Mouse (Mus musculus): ENCODE data around the gene Psmd13.
"Not testable (repeated sequence)": the region's sequence is repeated elsewhere in the genome, so short reads cannot be mapped to it uniquely, and the experiment has no call there.

The Psmd13 gene

GRCm38 (mm10) chr7:140856785-140857549 lies 24.8 kb upstream of the Psmd13 start, which contains the start of gene Ric8a:
TSS of gene Ric8a (plus strand) at chr7:140856957.
- peak; percentile 90 for DNase-seq

- no peak for DNase-seq
Observed at GRCm38 (mm10) chr7:140857550-140858505, 23.9 kb upstream of the Psmd13 start, which contains the start of gene Bet1l. TSS of gene Bet1l (minus strand) at chr7:140857577.

- no peak for DNase-seq
Observed at GRCm38 (mm10) chr7:140858746-140859145, 23.0 kb upstream of the Psmd13 start.

GRCm38 (mm10) chr7:140859997-140860396 lies 21.8 kb upstream of the Psmd13 start:
- DNase-seq, result no peak

- DNase-seq, result no peak
Observed at GRCm38 (mm10) chr7:140860728-140861127, 21.0 kb upstream of the Psmd13 start.

- DNase-seq, result no peak
Observed at GRCm38 (mm10) chr7:140864761-140865160, 17.0 kb upstream of the Psmd13 start.

- no peak for DNase-seq
Observed at GRCm38 (mm10) chr7:140874224-140874623, 7.5 kb upstream of the Psmd13 start.

GRCm38 (mm10) chr7:140877364-140877763 lies 4.4 kb upstream of the Psmd13 start:
- no peak for DNase-seq

GRCm38 (mm10) chr7:140879355-140879754 lies 2.4 kb upstream of the Psmd13 start:
- DNase-seq, result no peak

GRCm38 (mm10) chr7:140880419-140880818 lies 1.3 kb upstream of the Psmd13 start:
- DNase-seq, result peak; percentile 61

GRCm38 (mm10) chr7:140880865-140881515 lies 778 bp upstream of the Psmd13 start:
- peak; percentile 45 for DNase-seq

GRCm38 (mm10) chr7:140882469-140882803 lies 668 bp downstream of the Psmd13 start:
- DNase-seq, result no peak

- DNase-seq, result not testable (repeated sequence)
Observed at GRCm38 (mm10) chr7:140890636-140891035, 8.9 kb downstream of the Psmd13 start.

- DNase-seq, result no peak
Observed at GRCm38 (mm10) chr7:140894031-140894430, 12.3 kb downstream of the Psmd13 start.

- DNase-seq, result peak; percentile 49
Observed at GRCm38 (mm10) chr7:140894611-140895010, 12.8 kb downstream of the Psmd13 start.

- DNase-seq, result no peak
Observed at GRCm38 (mm10) chr7:140897863-140898262, 16.1 kb downstream of the Psmd13 start.

- DNase-seq, result no peak
Observed at GRCm38 (mm10) chr7:140899121-140899520, 17.4 kb downstream of the Psmd13 start.

- no peak for DNase-seq
Observed at GRCm38 (mm10) chr7:140900220-140900619, 18.5 kb downstream of the Psmd13 start, which contains the start of gene Cox8b. TSS of gene Cox8b (minus strand) at chr7:140900446.

- DNase-seq, result no peak
Observed at GRCm38 (mm10) chr7:140902036-140902875, 20.5 kb downstream of the Psmd13 start.

- peak; percentile 80 for DNase-seq
Observed at GRCm38 (mm10) chr7:140903212-140903611, 21.4 kb downstream of the Psmd13 start.

GRCm38 (mm10) chr7:140905642-140906081 lies 23.9 kb downstream of the Psmd13 start:
- peak; percentile 63 for DNase-seq

- no peak for DNase-seq
Observed at GRCm38 (mm10) chr7:140907131-140907530, 25.4 kb downstream of the Psmd13 start.
